Mouse (Mus musculus) liver, embryonic 14.5 days (tissue): ENCODE data around the gene Ubtf.

Experiments used
- CTCF ChIP-seq: IDR thresholded peaks from 2 replicates; pipeline ENCODE4 v1.5.1; 2016; ENCODE audit warnings: antibody characterized with exemption, low read depth, control low read depth
- EP300 ChIP-seq: IDR thresholded peaks from 2 replicates; pipeline ENCODE4 v1.6.1; 2016; ENCODE audit warnings: antibody characterized with exemption, low read depth

DNA sequence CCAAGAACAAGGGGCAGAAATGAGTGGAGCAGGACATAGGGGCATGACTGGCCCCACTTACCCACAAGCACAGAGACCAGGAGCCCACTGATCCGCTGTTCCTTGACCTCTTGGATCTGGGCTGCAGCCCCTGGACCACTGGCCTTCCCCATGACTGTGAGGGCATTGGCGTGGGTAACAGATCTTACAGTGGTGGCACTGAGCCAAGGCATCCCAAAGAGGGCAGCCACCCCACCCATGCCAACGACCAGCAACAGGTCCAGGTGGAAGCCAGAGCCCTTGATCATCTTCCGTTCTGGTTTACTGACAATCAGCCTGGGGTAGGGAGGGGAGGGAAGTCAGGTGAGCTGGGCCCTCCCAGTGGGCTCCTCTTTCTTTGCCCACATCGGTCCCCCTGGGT lies 32.8 kb upstream of the Ubtf start:
- TF ChIP-seq CTCF: no peak
- TF ChIP-seq EP300: no peak
